Comparison of ENCODE assay signal across 19 mouse cellular contexts in genomic region chr5:35129767-35130191, GRCm38 (mm10). TPM values are rescaled to one million over a fixed set of nuclear protein-coding genes. Genes with fewer than 3 reads are reported as not detected.
A peak's percentile ranks its signal among the peaks of the same experiment; 100 is the strongest.
DNase-seq lines count a peak whose midpoint lies in the region; ATAC-seq and TF ChIP-seq lines count a peak whose summit lies in the region.
"Had no signal": no experiment of that assay in that cellular context is flagged by ENCODE, and none has a peak within 500 bp of the region (broad histone marks: within the 10 kb centered on the region; RNA-seq: fewer than 3 reads in every experiment).

No protein-coding gene starts in this region.

- no peaks in the 10 kb centered on the region for H3K36me3 ChIP-seq in forebrain, embryonic 15.5 days
- no peaks in the 10 kb centered on the region for H3K36me3 ChIP-seq in forebrain, embryonic 12.5 days (replicated peaks)
- no peaks in the 10 kb centered on the region for H3K36me3 ChIP-seq in forebrain, embryonic 16.5 days (ENCODE audit: control insufficient read depth, insufficient read depth)
- no peaks in the 10 kb centered on the region for H3K36me3 ChIP-seq in midbrain, embryonic 13.5 days
- H3K36me3 ChIP-seq in thymus, adult 2 months (ENCODE audit: control insufficient read depth, insufficient read depth, low read length), result no peaks in the 10 kb centered on the region
- H3K36me3 ChIP-seq: kidney, embryonic 15.5 days had no signal

- intact Hi-C loops in left cerebral cortex, postnatal 4 days (cut with DNase I), result no loop called here
- intact Hi-C loops in left cerebral cortex, postnatal 10 days (cut with DNase I), result no loop called here

- no peak overlapping the region for H3K4me3 ChIP-seq in forebrain, embryonic 15.5 days
- no peak overlapping the region for H3K4me3 ChIP-seq in forebrain, embryonic 12.5 days (replicated peaks)
- H3K4me3 ChIP-seq in forebrain, embryonic 16.5 days (replicated peaks; ENCODE audit: low read length), result no peak overlapping the region
- H3K4me3 ChIP-seq in midbrain, embryonic 13.5 days (replicated peaks), result no peak overlapping the region
- H3K4me3 ChIP-seq in thymus, adult 2 months (ENCODE audit: control insufficient read depth, insufficient read depth, low read length), result no peak overlapping the region
- H3K4me3 ChIP-seq: kidney, embryonic 15.5 days had no signal

- H3K9ac ChIP-seq in forebrain, embryonic 15.5 days (replicated peaks), result no peak overlapping the region
- no peak overlapping the region for H3K9ac ChIP-seq in forebrain, embryonic 12.5 days
- no peak overlapping the region for H3K9ac ChIP-seq in forebrain, embryonic 16.5 days (replicated peaks; ENCODE audit: low read depth, low read length)
- H3K9ac ChIP-seq in midbrain, embryonic 13.5 days (replicated peaks), result no peak overlapping the region
- H3K9ac ChIP-seq: hindbrain, embryonic 14.5 days; kidney, embryonic 15.5 days had no signal

- no peak overlapping the region for H3K4me2 ChIP-seq in forebrain, embryonic 15.5 days (replicated peaks)
- no peak overlapping the region for H3K4me2 ChIP-seq in forebrain, embryonic 12.5 days
- H3K4me2 ChIP-seq in forebrain, embryonic 16.5 days (ENCODE audit: low read length), result no peak overlapping the region
- H3K4me2 ChIP-seq in midbrain, embryonic 13.5 days (replicated peaks), result no peak overlapping the region
- H3K4me2 ChIP-seq: heart, embryonic 11.5 days; hindbrain, embryonic 14.5 days; kidney, embryonic 15.5 days; liver, embryonic 11.5 days had no signal

- no peak for TF ChIP-seq CTCF in thymus, adult 2 months (IDR thresholded peaks at IDR 0.05; ENCODE audit: borderline replicate concordance, control insufficient read depth, extremely low read depth, insufficient read depth, low read length, poor library complexity)

- no peaks in the 10 kb centered on the region for H3K9me3 ChIP-seq in forebrain, embryonic 15.5 days
- H3K9me3 ChIP-seq in forebrain, embryonic 12.5 days, result no peaks in the 10 kb centered on the region
- H3K9me3 ChIP-seq in forebrain, embryonic 16.5 days (ENCODE audit: control insufficient read depth, low read length), result no peaks in the 10 kb centered on the region; the same call in 1 of the 2 replicates
- H3K9me3 ChIP-seq in midbrain, embryonic 13.5 days, result no peaks in the 10 kb centered on the region
- H3K9me3 ChIP-seq: kidney, embryonic 15.5 days had no signal

- peak overlapping the region; percentile 78 for H3K27ac ChIP-seq in forebrain, embryonic 15.5 days (replicated peaks)
- no peak overlapping the region for H3K27ac ChIP-seq in forebrain, embryonic 12.5 days
- peak overlapping the region; percentile 75 for H3K27ac ChIP-seq in forebrain, embryonic 16.5 days (ENCODE audit: low read length)
- no peak overlapping the region for H3K27ac ChIP-seq in midbrain, embryonic 13.5 days
- H3K27ac ChIP-seq in thymus, adult 2 months (ENCODE audit: control insufficient read depth, insufficient read depth, low read length), result no peak overlapping the region
- H3K27ac ChIP-seq: hindbrain, embryonic 14.5 days; kidney, embryonic 15.5 days had no signal

- peak; percentile 69 for DNase-seq in left cerebral cortex, postnatal 4 days
- DNase-seq in left cerebral cortex, postnatal 10 days (ENCODE audit: extremely low spot score in 1 of 2, low spot score in 2 of 2), result no peak
- DNase-seq in cerebellum, adult 9-10 months, result peak; percentile 49
- DNase-seq in thymus, adult 2 months, result no peak
- DNase-seq: B cell, adult 2 months; heart, postnatal 14 days; lung, adult 18-20 months; lung, postnatal 14 days; midbrain, embryonic 14.5 days; thymus, postnatal 25 days had no signal

- peaks cover 26% of the 10 kb centered on the region for H3K4me1 ChIP-seq in forebrain, embryonic 15.5 days
- no peaks in the 10 kb centered on the region for H3K4me1 ChIP-seq in forebrain, embryonic 12.5 days
- peaks cover 20% of the 10 kb centered on the region for H3K4me1 ChIP-seq in forebrain, embryonic 16.5 days (replicated peaks; ENCODE audit: control insufficient read depth, insufficient read depth, low read length)
- H3K4me1 ChIP-seq in midbrain, embryonic 13.5 days (replicated peaks), result no peaks in the 10 kb centered on the region
- no peaks in the 10 kb centered on the region for H3K4me1 ChIP-seq in thymus, adult 2 months (replicated peaks; ENCODE audit: control insufficient read depth, insufficient read depth, low read length)
- H3K4me1 ChIP-seq: kidney, embryonic 15.5 days had no signal

- ATAC-seq in forebrain, embryonic 15.5 days (replicated peaks), result peak; percentile 42; the same call in 1 of the 2 replicates
- ATAC-seq in forebrain, embryonic 12.5 days (ENCODE audit: low FRiP score), result no peak
- ATAC-seq in forebrain, embryonic 16.5 days, result 0 out of 2 replicates have a peak, but pooled peaks have one; percentile 24
- ATAC-seq in midbrain, embryonic 13.5 days, result no peak
- ATAC-seq: intestine, embryonic 16.5 days had no signal

- 84% methylated on average over 7 of the region's 7 CpGs for WGBS in forebrain, embryonic 15.5 days
- WGBS in forebrain, embryonic 12.5 days, result 93% methylated on average over 7 of the region's 7 CpGs
- 86% methylated on average over 7 of the region's 7 CpGs for WGBS in forebrain, embryonic 16.5 days
- 92% methylated on average over 7 of the region's 7 CpGs for WGBS in midbrain, embryonic 13.5 days
- 91% methylated on average over 7 of the region's 7 CpGs for WGBS in thymus, adult 2 months

- H3K27me3 ChIP-seq in forebrain, embryonic 15.5 days, result no peaks in the 10 kb centered on the region
- no peaks in the 10 kb centered on the region for H3K27me3 ChIP-seq in forebrain, embryonic 12.5 days
- H3K27me3 ChIP-seq in forebrain, embryonic 16.5 days (replicated peaks; ENCODE audit: control insufficient read depth, insufficient read depth, low read length), result no peaks in the 10 kb centered on the region
- H3K27me3 ChIP-seq in midbrain, embryonic 13.5 days, result 0 out of 2 replicates have a peak, but pooled peaks cover 3% of the 10 kb centered on the region
- H3K27me3 ChIP-seq in thymus, adult 2 months (ENCODE audit: control insufficient read depth, insufficient read depth, low read length), result no peaks in the 10 kb centered on the region; the same call in 1 of the 2 replicates
- H3K27me3 ChIP-seq: kidney, embryonic 15.5 days had no signal

- TF ChIP-seq POLR2A in thymus, adult 2 months (IDR thresholded peaks at IDR 0.05; ENCODE audit: control insufficient read depth, extremely low read depth, insufficient read depth, low read length, poor library complexity), result no peak

RNA-seq across cellular contexts. Expression of gene Lrpap1, which starts 24.2 kb away (rescaled TPM):
- 146 and 152 TPM in 2 replicates for polyA plus RNA-seq in forebrain, embryonic 15.5 days (2015; fragmentation: Nextera tagmentation; extraction: Ambion mirVana)
- 94.7 and 96.2 TPM in 2 replicates for polyA plus RNA-seq in forebrain, embryonic 12.5 days (2016; fragmentation: Nextera tagmentation; extraction: Ambion mirVana)
- total RNA-seq in left cerebral cortex, postnatal 4 days (2021), result 10 to 100 TPM; 73.4 to 83.3 TPM
- total RNA-seq in left cerebral cortex, postnatal 10 days (2021), result 100 to 1,000 TPM; 110 to 113 TPM
- 151 and 155 TPM in 2 replicates for polyA plus RNA-seq in forebrain, embryonic 16.5 days (2015; fragmentation: Nextera tagmentation; extraction: Ambion mirVana)
- polyA plus RNA-seq in midbrain, embryonic 13.5 days (2015; fragmentation: Nextera tagmentation; extraction: Ambion mirVana), result 108 and 114 TPM in 2 replicates
- polyA plus RNA-seq in thymus, adult 2 months (2012; rRNA removed), result 18.9 and 24.4 TPM in 2 replicates

Comparison
In these comparisons a context has a peak if more than half of its experiments do, and no peak if none do; other contexts are left out.
1. ATAC-seq: peak in forebrain, embryonic 15.5 days (single experiment) and forebrain, embryonic 16.5 days (single experiment); none in forebrain, embryonic 12.5 days (single experiment) and midbrain, embryonic 13.5 days (single experiment).
2. H3K27ac ChIP-seq: peak in forebrain, embryonic 15.5 days (single experiment) and forebrain, embryonic 16.5 days (single experiment); none in forebrain, embryonic 12.5 days (single experiment), midbrain, embryonic 13.5 days (single experiment) and thymus, adult 2 months (single experiment).
3. DNase-seq: peak in left cerebral cortex, postnatal 4 days (single experiment) and cerebellum, adult 9-10 months (single experiment); none in left cerebral cortex, postnatal 10 days (0 of 2) and thymus, adult 2 months (single experiment).